Mouse (Mus musculus) thymus, adult 2 months (tissue): Measurements from ENCODE around the gene Ubxn2a.

Experiments
- CTCF ChIP-seq: fragments of 200-500 bp; IDR thresholded peaks from 2 replicates; pipeline ENCODE4 v1.5.1; 2012; ENCODE audit warnings: mild to moderate bottlenecking, control low read depth, low read length, moderate library complexity, borderline replicate concordance; ENCODE audit not compliant: control insufficient read depth, poor library complexity, insufficient read depth; ENCODE audit errors: extremely low read depth
- POLR2A ChIP-seq: fragments of 200-500 bp; IDR thresholded peaks from 2 replicates; pipeline ENCODE4 v1.6.1; 2012; ENCODE audit warnings: mild to moderate bottlenecking, low read length, control low read depth, moderate library complexity; ENCODE audit not compliant: control insufficient read depth, poor library complexity, insufficient read depth; ENCODE audit errors: extremely low read depth

DNA sequence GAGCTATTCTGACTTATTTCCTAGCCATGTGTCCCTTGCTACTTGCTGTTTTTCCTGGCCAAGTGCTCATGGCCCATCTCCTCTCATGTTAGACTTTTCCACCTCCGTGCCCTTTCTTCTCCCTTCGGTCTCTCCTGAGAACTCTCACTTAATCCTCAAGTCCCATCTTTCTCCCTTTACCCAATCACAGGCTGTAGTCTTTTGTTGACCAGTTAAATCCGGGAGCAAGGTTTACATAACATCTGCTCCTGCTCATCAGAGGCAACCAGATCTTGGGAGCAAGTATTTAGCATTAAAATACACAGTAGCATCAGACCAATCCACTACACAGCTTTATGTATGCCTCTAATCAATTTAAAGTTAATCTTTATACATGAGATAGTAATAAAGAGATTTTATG is 6.9 kb upstream of the Ubxn2a start:
- TF ChIP-seq CTCF (no peak), POLR2A (no peak)
